Mouse (Mus musculus): ENCODE results near the gene Foxe1. TPM values are rescaled to one million over a fixed set of nuclear protein-coding genes. Genes with fewer than 3 reads are reported as not detected.

The Foxe1 gene
- polyA plus RNA-seq, 1 experiment from 2014 or later, result not detected

DNA sequence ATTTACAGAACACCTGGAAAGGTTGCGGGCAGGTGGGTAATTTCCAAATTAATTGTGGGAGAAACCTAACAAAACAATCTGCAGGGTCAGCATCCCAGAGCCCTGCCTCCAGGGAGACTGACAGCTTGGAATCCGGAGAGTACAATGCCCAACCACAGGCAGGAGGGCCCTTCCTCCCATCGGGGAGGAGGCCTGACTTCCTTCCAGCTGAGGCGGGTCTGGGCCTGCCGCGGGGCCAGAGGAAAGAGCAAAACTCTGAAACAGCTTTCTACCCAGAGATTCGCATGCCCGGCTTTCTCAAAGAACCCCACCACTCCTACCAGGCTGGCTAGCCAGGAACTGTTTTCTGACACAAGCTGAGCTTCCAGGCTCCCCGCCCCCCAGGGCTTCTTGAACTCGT, 9.6 kb downstream of the Foxe1 start:
- WGBS, result 5% methylated on average over 10 of the region's 10 CpGs
- H3K36me3 ChIP-seq (replicated peaks), result no peaks in the 10 kb centered on the region
- peaks cover 97% of the 10 kb centered on the region for H3K27me3 ChIP-seq (ENCODE audit: poor library complexity, severe bottlenecking)
- H3K9me3 ChIP-seq, result no peaks in the 10 kb centered on the region
- peaks cover 17% of the 10 kb centered on the region for H3K4me1 ChIP-seq
- no peak for DNase-seq (ENCODE audit: extremely low spot score, low spot score)
- no peak overlapping the region for H3K4me3 ChIP-seq
- H3K27ac ChIP-seq, result no peak overlapping the region

DNA sequence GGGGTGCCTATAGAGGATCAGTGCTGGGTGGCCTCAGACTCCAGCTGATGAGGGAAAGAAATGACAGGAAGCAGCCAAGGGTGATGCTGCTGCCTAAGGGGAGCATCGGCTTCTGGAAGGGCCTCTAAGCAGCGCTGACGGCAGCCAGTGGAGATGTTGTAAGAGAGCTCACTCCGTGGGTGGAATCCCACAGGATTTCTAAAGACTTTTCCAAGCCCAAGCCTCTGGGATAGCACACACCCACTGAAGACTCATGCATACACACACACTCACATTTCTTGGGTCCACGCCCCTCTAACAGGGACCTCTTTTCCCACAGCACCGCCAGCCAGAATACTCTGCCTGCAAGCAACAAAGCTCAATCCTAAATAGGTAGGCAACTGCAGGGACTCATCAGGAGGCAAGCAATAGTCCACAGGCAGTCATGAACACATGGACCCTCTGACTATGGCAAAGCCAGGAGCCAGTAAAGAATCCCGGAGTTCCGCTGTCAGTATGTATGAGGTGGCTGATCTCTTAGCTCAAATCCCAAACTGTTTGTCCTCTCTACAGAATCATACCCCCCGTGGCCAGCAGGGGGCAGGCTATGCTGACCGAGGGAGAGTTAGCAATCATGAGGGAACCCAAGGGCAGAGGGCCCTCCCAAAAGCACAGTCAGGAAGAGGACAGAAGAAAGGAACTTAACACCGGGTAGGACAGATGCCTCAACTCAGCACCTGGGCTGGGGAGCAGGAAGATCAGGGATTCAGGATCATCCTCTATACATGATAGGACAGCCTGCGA, 13.1 kb downstream of the Foxe1 start:
- H3K36me3 ChIP-seq (replicated peaks), result no peaks in the 10 kb centered on the region
- WGBS, result 45% methylated on average over 12 of the region's 12 CpGs
- peaks cover 72% of the 10 kb centered on the region for H3K27me3 ChIP-seq (ENCODE audit: poor library complexity, severe bottlenecking)
- no peak overlapping the region for H3K27ac ChIP-seq
- no peaks in the 10 kb centered on the region for H3K9me3 ChIP-seq
- DNase-seq (ENCODE audit: extremely low spot score, low spot score), result peak; percentile 75
- peaks cover 16% of the 10 kb centered on the region for H3K4me1 ChIP-seq
- H3K4me3 ChIP-seq, result no peak overlapping the region

DNA sequence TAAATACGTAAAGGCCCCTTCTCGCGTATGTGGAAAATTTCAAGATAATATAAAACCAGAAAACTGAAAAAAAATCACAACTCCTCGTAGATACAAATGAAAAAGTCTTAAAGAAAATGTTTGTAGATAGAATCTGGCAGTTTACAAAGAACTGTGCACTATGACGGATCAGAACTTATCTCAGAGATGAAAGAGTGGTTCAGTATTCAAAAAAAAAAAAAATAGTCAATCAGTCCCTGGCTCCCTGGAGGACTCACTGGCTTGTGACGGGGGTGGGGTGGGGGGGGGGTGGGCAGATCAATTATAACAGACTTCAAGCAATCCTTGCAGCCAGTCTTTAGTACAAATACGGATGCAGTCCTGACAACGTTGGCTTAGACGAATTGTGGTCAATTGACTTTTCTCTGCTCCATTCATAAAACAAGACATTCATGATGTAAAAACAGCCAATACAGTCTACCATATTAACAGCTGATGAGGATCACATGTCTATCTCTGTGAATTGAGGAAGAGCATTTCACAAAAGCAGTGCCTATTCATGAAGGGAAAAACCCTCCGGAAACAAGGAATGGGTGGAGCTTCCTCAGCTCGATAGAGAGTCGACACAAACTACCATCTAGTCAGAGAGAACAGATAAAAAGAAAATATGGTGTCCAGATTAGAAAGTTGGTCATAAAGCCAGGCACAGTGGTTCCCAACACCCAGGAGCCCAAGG, 16.3 kb downstream of the Foxe1 start:
- H3K36me3 ChIP-seq (replicated peaks), result no peaks in the 10 kb centered on the region
- no peak overlapping the region for H3K4me3 ChIP-seq
- H3K9me3 ChIP-seq, result peaks cover 7% of the 10 kb centered on the region
- H3K27ac ChIP-seq, result no peak overlapping the region
- no peaks in the 10 kb centered on the region for H3K4me1 ChIP-seq
- 88% methylated on average over 12 of the region's 12 CpGs for WGBS
- peaks cover 54% of the 10 kb centered on the region for H3K27me3 ChIP-seq (ENCODE audit: poor library complexity, severe bottlenecking)
- no peak for DNase-seq (ENCODE audit: extremely low spot score, low spot score)

DNA sequence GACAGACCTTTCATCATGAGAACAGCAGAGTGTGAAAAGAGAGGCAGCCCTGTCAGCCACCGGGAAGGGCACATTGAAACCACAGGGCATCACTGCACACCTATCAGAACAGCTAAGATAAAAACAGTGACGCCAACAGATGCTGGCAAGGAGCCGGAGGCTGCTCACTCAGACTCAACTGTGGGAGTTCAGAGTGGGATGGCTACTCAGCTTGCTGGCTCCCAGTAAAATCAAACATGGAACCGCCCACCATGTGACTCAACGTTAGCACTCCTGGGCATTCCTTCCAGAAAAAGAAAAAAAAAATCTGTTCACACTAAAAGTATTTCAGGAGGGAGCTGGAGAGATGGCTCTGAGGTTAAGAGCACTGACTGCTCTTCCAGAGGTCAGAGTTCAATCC, 17.8 kb downstream of the Foxe1 start:
- H3K4me1 ChIP-seq, result no peaks in the 10 kb centered on the region
- peaks cover 54% of the 10 kb centered on the region for H3K27me3 ChIP-seq (ENCODE audit: poor library complexity, severe bottlenecking)
- H3K36me3 ChIP-seq (replicated peaks), result no peaks in the 10 kb centered on the region
- H3K4me3 ChIP-seq, result no peak overlapping the region
- peaks cover 7% of the 10 kb centered on the region for H3K9me3 ChIP-seq
- no peak overlapping the region for H3K27ac ChIP-seq
- 75% methylated on average over 5 of the region's 5 CpGs for WGBS
- DNase-seq (ENCODE audit: extremely low spot score, low spot score), result no peak

DNA sequence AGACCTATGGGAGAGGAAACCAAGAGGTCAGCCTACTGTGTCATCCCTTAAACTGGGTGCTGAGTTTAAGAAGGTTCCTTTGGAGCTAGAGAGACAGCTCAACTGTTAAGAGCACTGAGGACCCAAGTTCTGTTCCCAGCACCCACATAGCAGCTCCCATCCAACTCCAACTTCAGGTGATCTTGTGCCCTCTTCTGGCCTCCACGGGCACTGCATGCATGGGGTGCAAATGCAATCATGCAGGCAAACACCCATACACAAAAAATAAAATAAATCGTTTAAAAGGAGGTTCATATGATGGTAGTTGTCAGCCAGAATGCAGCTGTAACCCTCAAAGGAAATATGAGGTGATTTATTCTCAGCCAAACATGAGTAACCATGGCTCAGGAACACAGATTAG, 21.0 kb downstream of the Foxe1 start:
- Histone ChIP-seq H3K36me3 (replicated peaks) (no peaks in the 10 kb centered on the region), H3K4me1 (peaks cover 21% of the 10 kb centered on the region), H3K27me3 (ENCODE audit: poor library complexity, severe bottlenecking) (peaks cover 63% of the 10 kb centered on the region), H3K27ac (no peak overlapping the region), H3K9me3 (peaks cover 11% of the 10 kb centered on the region), H3K4me3 (no peak overlapping the region)
- DNase-seq (ENCODE audit: extremely low spot score, low spot score), result no peak
- WGBS, result 83% methylated on average over 2 of the region's 2 CpGs

- peak; percentile 63 for DNase-seq (ENCODE audit: extremely low spot score, low spot score)
- Histone ChIP-seq H3K9me3 (peaks cover 11% of the 10 kb centered on the region), H3K36me3 (replicated peaks) (no peaks in the 10 kb centered on the region), H3K27me3 (ENCODE audit: poor library complexity, severe bottlenecking) (peaks cover 87% of the 10 kb centered on the region), H3K4me3 (no peak overlapping the region; the same call in 1 of the 2 replicates), H3K27ac (peak overlapping the region; percentile 3; the same call in 1 of the 2 replicates), H3K4me1 (peaks cover 35% of the 10 kb centered on the region)
- 10% methylated on average over 12 of the region's 12 CpGs for WGBS
Measured at GRCm38 (mm10) chr4:46367487-46367959, 24.1 kb downstream of the Foxe1 start.

- Histone ChIP-seq H3K36me3 (replicated peaks) (no peaks in the 10 kb centered on the region), H3K9me3 (peaks cover 8% of the 10 kb centered on the region), H3K4me3 (no peak overlapping the region), H3K4me1 (peaks cover 35% of the 10 kb centered on the region), H3K27me3 (ENCODE audit: poor library complexity, severe bottlenecking) (peaks cover 80% of the 10 kb centered on the region), H3K27ac (no peak overlapping the region)
- WGBS, result 59% methylated on average over 4 of the region's 4 CpGs
- DNase-seq (ENCODE audit: extremely low spot score, low spot score), result no peak
Measured at GRCm38 (mm10) chr4:46369070-46369469, 25.7 kb downstream of the Foxe1 start.

DNA sequence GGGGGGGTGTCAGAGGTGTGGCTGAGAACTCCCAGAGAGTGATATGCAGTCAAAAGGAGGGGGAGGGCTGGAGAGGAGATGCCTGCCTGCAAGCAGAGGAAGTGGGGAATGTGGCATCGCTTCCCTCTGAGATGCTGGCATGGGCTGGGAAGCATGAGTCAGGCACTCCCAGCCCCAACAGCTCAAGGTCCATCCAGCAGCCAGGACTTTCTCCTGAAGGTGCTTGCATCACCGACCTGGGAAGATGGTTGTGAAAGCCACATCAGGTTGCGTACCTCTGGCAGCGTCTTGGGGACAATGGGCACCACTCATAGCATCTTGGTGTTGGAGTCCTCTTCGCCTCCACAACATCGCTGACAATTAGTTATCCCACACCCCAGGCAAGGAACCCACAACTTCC, 27.0 kb downstream of the Foxe1 start:
- H3K27ac ChIP-seq, result 0 out of 2 replicates have a peak overlapping the region, but pooled peaks have one; percentile 76
- H3K4me1 ChIP-seq, result peaks cover 44% of the 10 kb centered on the region
- H3K9me3 ChIP-seq, result peaks cover 4% of the 10 kb centered on the region; the same call in 1 of the 2 replicates
- DNase-seq (ENCODE audit: extremely low spot score, low spot score), result no peak
- 49% methylated on average over 6 of the region's 6 CpGs for WGBS
- H3K36me3 ChIP-seq (replicated peaks), result no peaks in the 10 kb centered on the region; the same call in 1 of the 2 replicates
- H3K27me3 ChIP-seq (ENCODE audit: poor library complexity, severe bottlenecking), result peaks cover 66% of the 10 kb centered on the region
- no peak overlapping the region for H3K4me3 ChIP-seq

DNA sequence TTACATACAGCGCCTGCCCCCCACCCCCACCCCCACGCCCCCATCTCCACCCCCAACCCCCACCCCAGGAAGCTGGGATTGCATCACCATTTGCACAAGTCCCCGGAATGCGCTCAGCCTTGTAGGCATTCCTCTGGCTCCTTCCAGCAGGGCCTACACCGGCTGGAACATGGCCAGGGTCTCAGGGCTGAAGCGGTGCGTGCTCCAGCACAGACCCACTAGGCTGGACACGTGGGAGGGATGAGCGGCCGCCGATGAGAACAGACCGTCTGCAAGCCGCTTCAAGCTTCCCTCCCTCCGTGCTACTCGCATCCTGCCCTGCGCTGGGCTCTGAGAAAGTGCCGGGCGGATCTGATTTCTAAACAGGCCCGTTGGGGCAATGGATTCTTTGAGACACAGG, 27.6 kb downstream of the Foxe1 start:
- Histone ChIP-seq H3K4me1 (peaks cover 44% of the 10 kb centered on the region), H3K36me3 (replicated peaks) (peaks cover 6% of the 10 kb centered on the region), H3K27ac (peak overlapping the region; percentile 76), H3K27me3 (ENCODE audit: poor library complexity, severe bottlenecking) (peaks cover 60% of the 10 kb centered on the region), H3K9me3 (peaks cover 4% of the 10 kb centered on the region; the same call in 1 of the 2 replicates), H3K4me3 (peak overlapping the region; percentile 32)
- peak; percentile 42 for DNase-seq (ENCODE audit: extremely low spot score, low spot score)
- 5% methylated on average over 19 of the region's 19 CpGs for whole genome bisulfite sequencing

GRCm38 (mm10) chr4:46374455-46374854, 31.0 kb downstream of the Foxe1 start:
- H3K4me3 ChIP-seq, result peak overlapping the region; percentile 49
- 57% methylated on average over 6 of the region's 6 CpGs for WGBS
- peaks cover 40% of the 10 kb centered on the region for H3K36me3 ChIP-seq (replicated peaks)
- H3K9me3 ChIP-seq, result no peaks in the 10 kb centered on the region
- no peak for DNase-seq (ENCODE audit: extremely low spot score, low spot score)
- H3K27ac ChIP-seq, result no peak overlapping the region
- peaks cover 23% of the 10 kb centered on the region for H3K4me1 ChIP-seq
- peaks cover 28% of the 10 kb centered on the region for H3K27me3 ChIP-seq (ENCODE audit: poor library complexity, severe bottlenecking)

DNA sequence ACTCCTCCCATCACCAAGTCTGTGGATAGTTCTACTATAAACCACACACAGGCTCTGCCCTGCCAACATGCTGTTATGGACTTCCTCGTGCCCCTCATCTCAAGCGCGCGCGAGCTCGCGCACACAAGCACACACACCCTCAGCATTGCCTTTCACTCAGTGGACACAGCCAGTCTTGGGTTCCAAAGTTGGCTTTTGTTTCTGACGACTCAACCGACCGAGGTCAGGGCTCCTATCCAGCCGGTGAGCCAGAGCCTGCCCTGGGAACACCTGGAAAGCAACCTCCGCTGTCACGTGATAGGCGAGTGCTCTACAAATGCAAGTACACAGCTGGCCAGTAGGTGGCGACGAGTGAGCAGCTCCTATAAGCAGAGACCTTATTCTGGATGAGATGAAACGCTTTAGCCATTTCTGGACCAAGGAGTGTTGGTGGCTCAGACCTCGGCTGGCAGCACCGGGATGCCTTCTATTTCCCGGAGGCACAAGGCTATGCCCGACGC, 31.5 kb downstream of the Foxe1 start:
- Histone ChIP-seq H3K4me1 (peaks cover 23% of the 10 kb centered on the region), H3K9me3 (no peaks in the 10 kb centered on the region), H3K27ac (peak overlapping the region; percentile 76), H3K36me3 (replicated peaks) (peaks cover 45% of the 10 kb centered on the region), H3K27me3 (ENCODE audit: poor library complexity, severe bottlenecking) (peaks cover 23% of the 10 kb centered on the region), H3K4me3 (peak overlapping the region; percentile 49)
- peak; percentile 82 for DNase-seq (ENCODE audit: extremely low spot score, low spot score)
- 22% methylated on average over 22 of the region's 22 CpGs for WGBS

- Histone ChIP-seq H3K9me3 (no peaks in the 10 kb centered on the region), H3K27ac (peak overlapping the region; percentile 99), H3K36me3 (replicated peaks) (peaks cover 40% of the 10 kb centered on the region), H3K27me3 (ENCODE audit: poor library complexity, severe bottlenecking) (no peaks in the 10 kb centered on the region; the same call in 1 of the 2 replicates), H3K4me1 (peaks cover 12% of the 10 kb centered on the region), H3K4me3 (peak overlapping the region; percentile 71)
- 54% methylated on average over 5 of the region's 5 CpGs for WGBS
- DNase-seq (ENCODE audit: extremely low spot score, low spot score), result no peak
Measured at GRCm38 (mm10) chr4:46388556-46388955, 45.1 kb downstream of the Foxe1 start.
